Mouse (Mus musculus): ENCODE data around the gene Nfkbil1.

Nfkbil1 gene

DNA sequence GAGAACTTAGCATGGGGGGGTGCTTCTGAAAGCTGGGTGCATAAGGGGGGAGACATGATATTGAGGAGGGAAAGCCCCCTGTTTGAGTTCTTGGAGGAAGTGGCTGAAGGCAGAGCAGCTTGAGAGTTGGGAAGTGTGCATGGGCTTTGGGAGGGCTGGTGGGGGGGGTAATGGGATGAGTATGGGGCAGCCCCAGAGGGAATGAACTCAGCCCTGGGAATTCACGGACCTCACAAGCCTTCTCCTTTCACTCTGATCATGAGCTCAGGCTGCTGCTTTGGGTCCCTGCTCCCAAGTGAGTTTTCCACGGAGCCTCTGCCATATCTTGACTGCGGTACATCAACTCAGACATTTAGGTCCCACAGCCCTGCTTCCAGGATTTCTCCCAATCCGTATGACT lies 33.1 kb downstream of the Nfkbil1 start:
- no peak for DNase-seq (ENCODE audit: low spot score)

- peak; percentile 70 for DNase-seq (ENCODE audit: low spot score)
Observed at GRCm38 (mm10) chr17:35201787-35202186, 33.8 kb downstream of the Nfkbil1 start, which contains the start of gene Tnf. Tnf (minus strand) TSS chr17:35202007.

GRCm38 (mm10) chr17:35201128-35201527 lies 34.5 kb downstream of the Nfkbil1 start:
- DNase-seq (ENCODE audit: low spot score): no peak

- peak; percentile 61 for DNase-seq (ENCODE audit: low spot score)
Observed at GRCm38 (mm10) chr17:35200398-35200797, 35.2 kb downstream of the Nfkbil1 start.

DNA sequence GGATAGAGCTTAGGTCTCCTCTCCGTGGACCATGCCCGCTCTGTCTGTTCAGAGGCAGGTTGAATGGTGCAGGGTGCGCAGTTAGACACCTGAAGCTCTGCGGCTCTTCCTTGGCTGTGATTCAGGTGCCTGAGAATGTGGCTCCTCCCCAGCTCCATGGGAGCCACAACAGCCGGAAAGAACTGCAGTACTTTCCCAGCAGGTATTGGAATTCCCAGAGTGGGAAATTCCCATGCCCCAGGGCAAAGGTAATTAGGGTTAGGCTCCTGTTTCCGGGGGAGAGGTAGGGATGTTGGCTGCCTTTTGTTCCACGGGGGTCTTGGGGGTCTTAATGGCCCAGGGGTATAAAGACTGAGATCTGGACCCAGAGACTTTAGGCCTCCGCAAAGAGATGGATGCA lies 36.6 kb downstream of the Nfkbil1 start:
- no peak for DNase-seq (ENCODE audit: low spot score)

DNA sequence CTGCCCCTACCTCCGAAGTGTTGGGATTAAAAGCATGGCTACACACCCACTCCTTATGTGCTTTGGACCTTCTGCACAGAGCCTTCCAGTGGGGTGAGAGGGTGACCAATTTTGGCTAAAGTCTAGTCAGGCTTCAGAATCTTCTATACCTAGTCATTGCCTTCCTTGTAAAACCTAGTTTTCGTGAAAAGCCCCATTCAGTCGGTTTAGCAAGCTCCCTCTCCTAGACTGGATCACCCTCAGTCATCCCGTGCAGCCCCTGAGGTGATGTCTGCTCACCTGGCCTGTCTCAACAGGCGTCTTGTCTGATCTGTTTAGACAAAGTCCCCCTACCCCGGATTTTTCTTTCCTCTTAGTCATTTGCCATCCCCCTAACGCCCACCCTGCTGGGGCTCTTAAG lies 37.6 kb downstream of the Nfkbil1 start:
- no peak for DNase-seq (ENCODE audit: low spot score)

DNA sequence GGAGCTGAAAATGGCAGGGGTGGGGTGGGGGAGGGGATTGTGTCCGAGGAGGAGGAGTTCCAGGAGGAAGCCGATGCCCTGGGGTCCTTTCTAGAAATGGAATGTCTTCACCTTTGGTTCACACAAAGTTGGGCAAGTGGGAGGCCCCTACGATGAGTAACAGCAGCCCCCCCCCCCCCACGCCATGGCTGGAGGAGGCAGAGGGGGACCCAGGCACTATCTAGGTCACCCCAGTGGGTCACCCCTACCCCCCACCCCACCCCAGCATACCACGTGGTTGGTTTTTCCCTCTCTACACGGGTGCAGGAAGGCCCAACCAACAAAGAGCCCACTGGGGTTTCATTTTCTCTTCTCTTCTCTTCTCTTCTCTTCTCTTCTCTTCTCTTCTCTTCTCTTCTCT lies 38.5 kb downstream of the Nfkbil1 start:
- no peak for DNase-seq (ENCODE audit: low spot score)

- no peak for DNase-seq (ENCODE audit: low spot score)
Observed at GRCm38 (mm10) chr17:35196321-35196641, 39.3 kb downstream of the Nfkbil1 start.

DNA sequence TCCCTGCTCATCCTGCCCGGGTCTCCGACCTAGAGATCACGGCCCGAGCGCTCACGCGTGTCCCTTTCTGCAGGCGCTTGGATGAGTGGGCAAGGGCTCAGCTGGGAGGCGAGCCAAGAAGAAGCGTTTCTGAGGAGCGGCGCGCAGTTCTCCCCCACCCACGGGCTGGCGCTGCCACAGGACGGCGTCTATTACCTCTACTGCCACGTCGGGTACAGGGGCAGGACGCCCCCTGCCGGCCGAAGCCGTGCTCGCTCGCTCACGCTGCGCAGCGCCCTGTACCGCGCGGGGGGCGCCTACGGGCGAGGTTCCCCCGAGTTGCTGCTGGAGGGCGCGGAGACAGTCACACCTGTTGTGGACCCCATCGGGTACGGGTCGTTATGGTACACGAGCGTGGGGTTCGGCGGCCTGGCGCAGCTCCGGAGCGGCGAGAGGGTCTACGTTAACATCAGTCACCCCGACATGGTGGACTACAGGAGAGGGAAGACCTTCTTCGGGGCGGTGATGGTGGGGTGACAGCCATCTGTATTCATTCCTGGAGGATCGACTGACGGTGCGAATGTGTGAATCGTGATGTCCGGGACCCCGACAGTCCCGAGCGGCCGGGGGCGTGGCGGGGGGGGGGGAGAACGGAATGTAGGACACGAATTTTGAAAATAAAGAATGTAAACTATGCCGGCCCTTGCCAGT lies 39.8 kb downstream of the Nfkbil1 start:
- peak; percentile 81 for DNase-seq (ENCODE audit: low spot score)

- no peak for DNase-seq (ENCODE audit: low spot score)
Observed at GRCm38 (mm10) chr17:35194844-35195630, 40.6 kb downstream of the Nfkbil1 start.

DNA sequence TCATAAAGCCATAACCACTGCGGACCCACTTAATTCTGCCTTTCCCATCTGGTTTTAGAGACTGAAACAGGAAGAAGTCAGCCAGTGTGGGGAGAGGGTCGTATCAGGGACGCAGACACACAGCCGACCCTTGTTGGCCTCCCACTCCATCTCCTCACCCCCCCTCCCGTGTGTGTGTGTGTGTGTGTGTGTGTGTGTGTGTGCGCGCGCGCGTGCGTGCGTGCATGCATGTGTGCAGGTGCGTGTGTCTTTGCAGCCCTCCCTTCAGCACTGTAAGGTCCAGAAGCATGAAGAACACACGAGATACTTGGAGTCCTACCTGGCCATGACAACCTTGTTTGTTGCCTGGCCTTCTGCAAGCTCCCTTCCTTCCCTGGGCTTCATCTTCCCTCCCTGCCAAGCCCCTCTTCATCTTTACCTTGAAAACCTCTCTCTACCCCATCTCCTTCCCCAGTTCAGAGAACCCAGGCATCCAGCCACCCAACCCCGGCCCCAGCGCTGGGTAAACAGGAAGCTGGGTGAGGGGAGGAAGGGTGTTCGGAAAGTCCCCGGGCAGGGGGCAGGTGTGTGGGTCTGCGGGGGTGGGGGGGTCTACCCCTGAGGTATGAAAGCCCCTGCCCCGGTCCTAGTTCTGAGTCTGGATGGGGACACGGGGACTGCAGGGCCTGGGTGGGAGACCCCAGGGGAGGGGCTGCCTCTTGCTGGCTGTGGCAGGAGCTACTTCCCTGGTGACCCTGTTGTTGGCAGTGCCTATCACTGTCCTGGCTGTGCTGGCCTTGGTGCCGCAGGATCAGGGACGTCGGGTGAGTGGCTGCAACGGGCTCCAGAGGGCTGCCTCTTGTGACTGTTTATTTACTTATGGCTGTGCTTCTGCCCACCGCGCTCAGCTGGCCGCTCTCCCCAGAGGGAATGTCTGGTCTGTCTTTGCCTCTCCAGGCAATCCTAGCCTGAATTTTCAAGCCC lies 41.4 kb downstream of the Nfkbil1 start, which contains the start of gene Ltb:
Gene Ltb (plus strand): TSS at position 559 of the 963 bp plus-strand sequence.
- DNase-seq (ENCODE audit: low spot score): peak; percentile 63

DNA sequence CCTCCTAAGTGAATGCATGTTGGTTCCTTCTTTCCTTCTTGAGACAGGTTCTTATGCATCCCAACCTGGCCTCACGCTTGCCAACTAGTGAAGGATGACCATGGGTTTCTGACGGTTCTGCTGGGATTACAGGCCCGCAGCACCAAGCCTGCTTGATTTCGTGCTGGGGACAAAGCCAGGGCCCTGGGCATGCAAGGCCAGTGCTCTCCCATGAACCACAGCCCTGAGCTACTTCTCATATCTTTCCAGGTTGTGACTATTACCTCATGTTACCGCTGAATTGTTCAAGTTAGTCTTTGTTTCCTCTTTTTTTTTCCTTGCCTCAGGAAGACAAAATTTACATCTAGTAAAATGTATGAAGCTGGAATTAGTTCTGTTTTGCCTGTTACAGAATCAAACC lies 42.7 kb downstream of the Nfkbil1 start:
- DNase-seq (ENCODE audit: low spot score): no peak

DNA sequence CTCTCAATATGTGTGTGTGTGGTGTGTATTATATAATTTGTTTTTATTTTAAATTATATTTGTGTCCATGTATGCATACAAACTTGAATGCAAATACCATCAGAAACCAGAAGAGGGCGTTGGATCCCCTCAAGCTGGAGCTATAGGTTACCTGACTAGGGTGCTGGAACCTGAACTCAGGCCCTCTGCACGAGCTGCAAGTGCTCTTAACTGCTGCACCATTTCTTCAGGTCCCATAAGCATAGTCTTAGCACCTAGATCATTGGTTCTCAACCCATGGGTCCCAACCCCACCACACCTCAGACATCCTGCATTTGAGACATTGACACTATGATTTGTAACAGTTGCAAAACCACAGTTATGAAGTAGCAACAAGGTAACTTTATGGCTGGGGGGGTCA lies 43.9 kb downstream of the Nfkbil1 start:
- DNase-seq (ENCODE audit: low spot score): no peak

- DNase-seq (ENCODE audit: low spot score): no peak
Observed at GRCm38 (mm10) chr17:35190096-35190495, 45.5 kb downstream of the Nfkbil1 start.

DNA sequence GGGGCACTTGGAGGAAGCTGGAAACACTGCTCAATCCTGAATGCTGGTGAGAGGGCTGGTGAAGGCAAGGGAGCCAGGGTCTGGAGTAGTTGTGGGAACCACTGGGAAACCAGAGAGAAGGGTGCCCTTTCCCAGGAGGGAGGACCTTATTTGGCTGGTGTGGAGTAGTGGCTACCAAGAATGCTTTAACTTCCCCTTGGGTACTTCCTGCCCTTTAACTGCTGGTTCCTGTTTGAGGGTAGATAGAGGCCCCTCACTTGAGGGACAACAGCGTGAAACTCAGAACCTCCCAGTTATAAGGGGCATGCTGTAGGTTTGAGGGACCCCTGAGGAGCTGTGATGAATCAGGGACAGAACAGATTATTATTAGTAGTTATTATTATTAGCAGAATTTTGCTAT lies 46.4 kb downstream of the Nfkbil1 start:
- DNase-seq (ENCODE audit: low spot score): no peak

DNA sequence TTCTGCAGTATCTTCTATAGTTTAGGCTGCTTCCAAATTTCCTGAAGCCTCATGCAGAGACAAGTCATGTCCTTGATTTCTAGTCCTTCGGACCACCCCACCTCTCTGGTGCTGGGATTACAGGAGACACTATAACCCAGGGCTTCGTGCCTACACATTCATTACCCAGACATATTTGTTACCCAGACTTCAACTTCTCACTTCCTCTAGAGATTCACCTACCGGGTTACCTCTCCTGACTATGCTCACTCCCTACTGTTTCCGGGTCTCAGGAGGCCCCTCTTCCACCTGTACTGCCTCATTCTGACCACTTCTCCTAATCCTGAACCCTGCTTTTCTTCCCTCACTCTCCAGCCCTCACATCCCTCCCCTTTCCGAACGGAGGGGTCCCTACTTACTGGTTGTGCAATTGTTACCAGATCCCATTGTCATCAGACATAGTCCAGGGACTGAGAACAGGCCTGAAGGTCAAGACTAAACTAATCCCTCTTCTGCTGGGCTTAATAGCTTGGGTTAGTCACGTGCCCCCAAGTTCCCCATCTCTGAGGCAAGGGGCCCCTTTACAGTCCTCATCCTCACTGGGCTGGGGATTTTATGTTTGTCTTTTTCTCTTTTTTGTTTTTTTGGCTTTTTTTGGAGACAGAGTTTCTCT lies 47.5 kb downstream of the Nfkbil1 start, which contains the start of gene Lst1:
Gene Lst1 (minus strand): TSS at position 481 of the 652 bp plus-strand sequence.
- DNase-seq (ENCODE audit: low spot score): no peak

- no peak for DNase-seq (ENCODE audit: low spot score)
Observed at GRCm38 (mm10) chr17:35187345-35187744, 48.2 kb downstream of the Nfkbil1 start.

GRCm38 (mm10) chr17:35186681-35187080 lies 48.9 kb downstream of the Nfkbil1 start:
- peak; percentile 73 for DNase-seq (ENCODE audit: low spot score)

GRCm38 (mm10) chr17:35185639-35186611 lies 49.7 kb downstream of the Nfkbil1 start:
- DNase-seq (ENCODE audit: low spot score): peak; percentile 81

DNA sequence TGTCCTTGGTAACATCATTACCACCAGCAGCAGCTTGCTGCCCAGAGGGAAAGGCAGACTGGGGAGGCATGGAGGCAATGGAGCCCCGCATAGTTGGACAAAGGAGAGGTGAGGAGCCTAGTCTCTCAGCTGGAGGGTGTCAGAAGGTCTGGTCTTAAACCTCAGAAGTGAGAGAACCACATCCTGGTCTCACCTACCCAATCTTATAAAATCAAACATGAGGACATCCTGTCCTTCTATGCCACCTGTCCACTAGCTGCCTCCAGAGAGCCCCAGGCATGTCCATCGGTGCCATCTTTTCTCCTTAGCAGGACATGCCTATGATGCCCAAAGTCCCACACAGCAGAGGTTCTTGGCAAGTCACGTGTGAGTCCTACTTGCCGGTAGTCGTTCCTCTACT lies 55.5 kb downstream of the Nfkbil1 start:
- no peak for DNase-seq (ENCODE audit: low spot score)

- peak; percentile 80 for DNase-seq (ENCODE audit: low spot score)
Observed at GRCm38 (mm10) chr17:35178528-35178927, 57.1 kb downstream of the Nfkbil1 start.
